Mouse (Mus musculus): ENCODE results near the gene Psmb9.
A peak's percentile ranks its signal among the peaks of the same experiment; 100 is the strongest.

Gene Psmb9

DNA sequence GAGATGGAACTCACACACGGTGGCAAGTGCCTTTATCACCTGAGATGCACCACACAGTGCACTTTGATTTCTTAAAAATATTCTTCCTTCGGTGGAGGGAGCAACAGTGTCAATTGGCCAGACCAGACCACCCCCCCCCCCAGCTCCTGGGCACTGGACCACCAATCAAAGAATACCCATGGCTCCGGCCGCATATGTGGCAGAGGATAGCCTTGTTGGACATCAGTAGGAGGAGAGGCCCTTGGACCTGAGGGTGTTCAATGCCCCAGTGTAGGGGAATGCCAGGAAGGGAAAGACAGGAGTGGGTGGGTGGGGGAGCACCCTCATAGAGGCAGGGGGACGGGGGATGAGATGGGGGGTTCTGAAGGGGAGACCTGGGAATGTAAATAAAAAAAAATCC lies 19.2 kb upstream of the Psmb9 start:
- no peak for DNase-seq (ENCODE audit: extremely low spot score, low spot score)

DNA sequence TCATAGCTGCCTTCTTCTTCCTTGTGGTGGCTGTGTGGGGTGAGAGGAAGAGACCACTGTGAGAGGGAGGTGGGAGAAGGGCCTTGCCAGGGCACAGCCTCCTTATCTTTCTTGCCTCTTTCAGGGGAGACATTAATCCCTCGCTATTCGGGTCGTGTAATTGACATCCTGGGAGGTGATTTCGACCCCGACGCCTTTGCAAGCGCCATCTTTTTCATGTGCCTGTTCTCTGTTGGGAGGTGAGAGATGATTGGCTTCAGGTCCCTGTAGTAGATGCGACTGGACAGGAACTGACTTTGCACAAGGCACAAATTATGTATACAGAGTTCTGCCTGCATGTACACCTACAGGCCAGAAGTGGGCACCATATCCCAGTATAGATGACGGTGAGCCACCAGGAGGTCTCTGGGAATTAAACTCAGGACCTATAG lies 18.2 kb upstream of the Psmb9 start:
- no peak for DNase-seq (ENCODE audit: extremely low spot score, low spot score)

DNA sequence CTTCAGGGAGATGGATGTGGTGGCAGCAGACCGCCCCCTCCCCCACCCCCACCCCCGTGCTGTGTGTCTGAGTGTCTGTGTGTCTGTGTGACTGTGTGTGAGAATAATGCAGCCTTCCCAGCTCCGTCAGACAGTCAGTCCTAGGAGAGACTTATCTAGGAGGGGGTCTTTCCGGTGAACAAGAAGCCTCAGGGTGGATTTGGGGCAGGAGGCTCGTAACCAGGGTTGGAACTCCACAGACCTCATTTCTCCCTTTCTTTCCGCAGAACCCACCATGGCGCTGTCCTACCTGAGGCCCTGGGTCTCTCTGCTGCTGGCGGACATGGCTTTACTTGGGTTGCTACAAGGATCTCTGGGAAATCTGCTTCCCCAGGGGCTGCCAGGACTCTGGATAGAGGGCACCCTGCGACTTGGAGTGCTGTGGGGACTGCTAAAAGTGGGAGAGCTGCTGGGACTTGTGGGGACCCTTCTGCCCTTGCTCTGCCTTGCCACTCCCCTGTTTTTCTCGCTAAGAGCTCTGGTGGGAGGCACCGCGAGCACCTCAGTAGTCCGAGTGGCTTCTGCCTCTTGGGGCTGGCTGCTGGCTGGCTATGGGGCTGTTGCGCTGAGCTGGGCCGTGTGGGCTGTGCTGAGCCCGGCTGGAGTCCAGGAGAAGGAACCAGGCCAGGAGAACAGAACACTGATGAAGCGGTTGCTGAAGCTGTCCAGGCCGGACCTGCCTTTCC lies 17.6 kb upstream of the Psmb9 start:
- DNase-seq (ENCODE audit: extremely low spot score, low spot score): no peak

DNA sequence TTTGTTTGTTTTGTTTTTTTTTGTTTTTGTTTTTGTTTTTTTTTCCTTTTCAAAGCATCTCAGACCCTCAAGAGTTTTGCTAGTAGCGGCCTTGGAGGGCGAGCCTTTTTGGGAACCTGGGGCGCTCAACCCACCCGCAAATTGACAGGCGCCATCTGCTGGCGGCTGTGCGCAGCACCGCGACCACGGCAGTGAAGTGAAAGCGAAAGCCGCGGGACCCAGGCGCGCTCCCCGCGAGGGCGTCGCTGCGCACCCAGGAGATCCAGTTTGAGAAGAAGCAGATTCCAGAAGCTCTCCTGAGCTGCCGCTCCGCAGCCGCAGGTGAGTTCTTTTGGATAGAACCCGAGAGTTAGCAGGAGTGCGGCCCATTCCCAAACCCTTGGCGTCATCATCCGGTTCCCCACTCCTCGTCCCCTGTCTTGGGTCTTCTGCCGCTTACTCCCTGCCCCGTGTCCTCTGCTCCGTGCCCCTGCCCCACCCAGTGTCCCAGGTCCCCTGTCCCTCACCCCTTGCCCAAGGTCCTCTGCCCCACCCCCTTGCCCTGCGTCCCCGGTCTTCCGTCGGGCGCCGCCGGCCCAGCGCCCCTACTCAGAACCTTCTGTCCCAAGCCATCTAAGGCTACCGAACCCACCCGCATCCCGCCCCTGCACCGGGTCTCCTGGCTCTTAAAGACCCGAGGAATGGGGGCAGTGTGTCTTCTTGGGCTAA lies 16.9 kb upstream of the Psmb9 start:
- DNase-seq (ENCODE audit: extremely low spot score, low spot score): peak; percentile 89

DNA sequence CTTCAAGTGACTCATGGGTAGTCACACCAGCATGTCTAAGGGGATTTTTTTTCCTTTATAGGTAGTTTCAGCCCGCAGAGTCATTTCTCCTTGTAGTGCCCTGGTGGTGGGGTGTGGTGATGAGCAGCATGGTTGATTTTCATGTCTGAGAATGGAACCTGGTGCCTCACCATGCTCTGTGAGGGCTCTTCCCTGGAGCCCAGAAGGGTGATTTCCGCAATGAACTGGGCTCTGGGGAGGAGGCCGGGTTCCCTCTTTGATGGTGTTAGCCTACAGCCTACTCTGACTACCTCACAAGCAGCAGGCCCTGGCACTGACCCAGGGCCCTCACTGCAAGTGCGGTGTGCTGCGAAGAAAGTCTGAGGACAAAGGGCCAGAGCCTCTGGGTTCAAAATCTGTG lies 15.9 kb upstream of the Psmb9 start, which contains the start of gene Tap2:
Gene Tap2 (plus strand): TSS at position 84 of the 400 bp plus-strand sequence.
- no peak for DNase-seq (ENCODE audit: extremely low spot score, low spot score)

DNA sequence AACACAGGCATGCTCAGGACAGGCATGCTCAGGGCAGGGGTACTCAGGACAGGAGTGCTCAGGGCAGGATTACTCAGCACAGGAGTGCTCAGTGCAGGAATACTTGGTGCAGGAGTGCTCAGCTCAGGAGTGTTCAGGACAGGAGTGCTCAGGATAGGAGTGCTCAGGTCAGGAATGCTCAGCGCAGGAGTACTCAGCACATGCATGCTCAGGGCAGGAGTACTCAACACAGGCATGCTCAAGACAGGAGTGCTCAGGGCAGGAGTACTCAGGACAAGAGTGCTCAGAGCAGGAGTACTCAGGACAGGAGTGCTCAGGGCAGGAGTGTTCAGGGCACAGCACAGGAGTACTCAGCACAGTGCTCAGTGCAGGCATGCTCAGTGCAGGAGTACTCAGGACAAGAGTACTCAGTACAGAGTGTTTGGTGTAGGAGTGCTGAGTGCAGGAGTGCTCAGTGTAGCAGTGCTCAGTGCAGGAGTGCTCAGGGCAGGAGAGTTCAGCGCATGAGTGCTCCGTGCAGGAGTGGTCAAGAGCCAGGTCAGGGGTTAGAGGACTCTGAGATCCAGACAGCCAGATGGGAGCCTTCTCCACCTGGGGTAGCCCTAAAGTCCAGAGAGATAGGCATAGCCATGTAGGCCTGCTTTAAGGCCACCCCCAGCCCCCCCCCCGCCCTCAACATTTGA lies 15.3 kb upstream of the Psmb9 start:
- DNase-seq (ENCODE audit: extremely low spot score, low spot score): no peak

DNA sequence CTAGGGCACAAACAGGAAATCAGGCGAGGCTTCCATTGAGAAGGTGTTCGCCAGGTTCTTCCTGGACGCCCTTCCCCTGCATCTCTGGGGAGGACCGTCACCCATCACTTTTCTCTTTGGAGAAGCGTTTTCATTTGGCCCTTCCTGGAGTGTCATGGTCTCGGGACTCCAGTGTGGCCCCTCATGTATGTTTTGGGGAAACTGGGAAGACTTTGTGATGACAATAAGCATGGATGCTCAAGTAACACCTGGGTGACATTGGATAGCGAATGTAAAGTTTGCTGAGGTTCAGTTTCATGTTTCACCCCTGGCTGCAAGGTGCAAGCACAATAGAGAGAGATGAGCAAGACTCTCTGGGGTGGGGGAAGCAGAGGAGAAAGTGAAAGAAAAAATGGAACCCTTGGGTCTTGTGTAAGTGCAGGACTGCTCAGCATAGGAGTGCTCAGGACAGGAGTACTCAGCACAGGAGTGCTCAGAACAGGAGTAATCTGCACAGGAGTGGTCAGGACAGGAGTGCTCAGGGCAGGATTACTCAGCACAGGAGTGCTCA lies 14.0 kb upstream of the Psmb9 start:
- no peak for DNase-seq (ENCODE audit: extremely low spot score, low spot score)

DNA sequence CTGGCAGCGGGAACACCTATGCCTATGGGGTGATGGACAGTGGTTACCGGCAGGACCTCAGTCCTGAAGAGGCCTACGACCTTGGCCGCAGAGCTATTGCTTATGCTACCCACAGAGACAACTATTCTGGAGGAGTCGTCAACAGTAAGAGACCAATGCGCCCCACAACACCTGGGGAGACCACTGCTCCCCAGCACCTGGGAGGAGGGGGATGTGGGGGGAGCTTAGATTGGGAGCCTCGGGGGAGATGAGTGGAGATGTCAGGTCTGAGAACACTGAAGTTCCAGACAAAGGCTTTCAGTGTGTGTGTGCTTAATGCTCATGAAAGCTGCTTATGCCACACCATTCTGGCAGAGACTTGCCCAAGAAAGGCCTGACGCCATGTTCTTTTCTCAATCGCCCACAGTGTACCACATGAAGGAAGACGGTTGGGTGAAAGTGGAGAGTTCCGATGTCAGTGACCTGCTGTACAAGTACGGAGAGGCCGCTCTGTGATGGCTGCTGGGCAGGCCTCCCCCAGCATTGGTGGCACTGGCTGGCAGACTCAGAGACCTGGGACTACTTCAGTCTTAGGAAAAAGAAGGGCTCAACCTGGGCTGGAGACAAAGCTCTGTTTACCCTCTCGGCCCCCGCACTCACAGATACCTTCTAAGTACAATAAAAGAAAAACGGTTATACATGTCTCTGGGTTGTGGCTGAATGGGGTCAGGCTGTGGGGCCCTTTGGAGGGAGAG lies 13.4 kb upstream of the Psmb9 start:
- DNase-seq (ENCODE audit: extremely low spot score, low spot score): no peak

DNA sequence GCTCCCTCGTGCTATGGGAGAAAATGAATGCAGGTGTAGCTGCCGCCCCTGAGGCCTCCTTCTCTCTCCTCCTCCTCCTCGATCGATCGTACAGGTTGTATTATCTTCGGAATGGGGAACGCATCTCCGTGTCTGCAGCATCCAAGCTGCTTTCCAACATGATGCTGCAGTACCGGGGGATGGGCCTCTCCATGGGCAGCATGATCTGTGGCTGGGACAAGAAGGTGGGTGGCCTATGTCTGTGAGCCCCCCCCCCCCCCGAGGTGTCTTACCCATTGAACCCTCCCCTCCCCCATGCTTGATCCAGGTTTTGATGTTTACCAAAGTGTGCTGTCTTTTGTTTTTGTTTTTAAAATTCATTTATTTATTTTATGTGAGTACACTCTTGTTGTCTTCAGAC lies 12.5 kb upstream of the Psmb9 start:
- DNase-seq (ENCODE audit: extremely low spot score, low spot score): no peak

DNA sequence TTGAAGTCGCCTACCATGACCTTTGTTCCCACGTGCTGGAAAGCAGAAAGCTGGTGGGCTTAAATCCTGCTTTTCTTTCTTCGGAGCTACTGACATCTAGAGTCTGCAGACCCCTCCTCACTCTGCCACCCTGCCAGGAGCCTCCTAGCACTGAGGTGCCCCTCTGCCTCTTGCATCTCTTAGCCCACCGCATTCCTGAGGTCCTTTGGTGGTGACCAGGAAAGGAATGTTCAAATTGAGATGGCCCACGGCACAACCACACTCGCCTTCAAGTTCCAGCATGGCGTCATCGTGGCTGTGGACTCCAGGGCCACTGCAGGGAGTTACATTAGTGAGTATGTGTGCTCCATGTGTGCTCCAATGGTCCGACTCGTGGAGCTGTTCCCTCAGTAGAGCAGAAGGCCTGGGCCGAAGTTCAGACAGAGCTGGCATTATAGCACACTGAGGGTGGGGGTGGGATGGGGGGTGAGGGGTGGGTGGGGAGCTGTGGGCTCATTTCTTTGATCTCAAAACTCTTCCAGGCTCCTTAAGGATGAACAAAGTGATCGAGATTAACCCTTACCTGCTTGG lies 11.6 kb upstream of the Psmb9 start:
- DNase-seq (ENCODE audit: extremely low spot score, low spot score): no peak

DNA sequence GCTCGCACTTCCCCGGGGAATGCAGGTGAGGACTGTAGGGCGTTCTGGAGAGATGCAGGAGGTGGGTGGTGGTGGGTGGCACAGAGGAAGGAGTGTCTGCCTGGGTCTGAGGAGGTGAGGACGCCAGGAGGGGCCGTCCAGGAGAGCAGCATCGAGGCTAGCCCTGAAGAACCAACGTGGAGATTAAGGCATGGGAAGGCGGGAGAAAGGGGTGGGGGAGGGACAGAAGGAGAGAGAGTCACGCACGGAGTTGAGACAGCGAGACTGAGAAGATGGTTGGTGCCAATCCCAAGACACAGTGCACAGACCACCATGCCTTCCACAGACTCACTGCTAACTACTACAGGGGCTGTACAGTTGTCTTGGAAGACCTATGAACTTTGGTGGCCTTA lies 11.0 kb upstream of the Psmb9 start:
- no peak for DNase-seq (ENCODE audit: extremely low spot score, low spot score)

DNA sequence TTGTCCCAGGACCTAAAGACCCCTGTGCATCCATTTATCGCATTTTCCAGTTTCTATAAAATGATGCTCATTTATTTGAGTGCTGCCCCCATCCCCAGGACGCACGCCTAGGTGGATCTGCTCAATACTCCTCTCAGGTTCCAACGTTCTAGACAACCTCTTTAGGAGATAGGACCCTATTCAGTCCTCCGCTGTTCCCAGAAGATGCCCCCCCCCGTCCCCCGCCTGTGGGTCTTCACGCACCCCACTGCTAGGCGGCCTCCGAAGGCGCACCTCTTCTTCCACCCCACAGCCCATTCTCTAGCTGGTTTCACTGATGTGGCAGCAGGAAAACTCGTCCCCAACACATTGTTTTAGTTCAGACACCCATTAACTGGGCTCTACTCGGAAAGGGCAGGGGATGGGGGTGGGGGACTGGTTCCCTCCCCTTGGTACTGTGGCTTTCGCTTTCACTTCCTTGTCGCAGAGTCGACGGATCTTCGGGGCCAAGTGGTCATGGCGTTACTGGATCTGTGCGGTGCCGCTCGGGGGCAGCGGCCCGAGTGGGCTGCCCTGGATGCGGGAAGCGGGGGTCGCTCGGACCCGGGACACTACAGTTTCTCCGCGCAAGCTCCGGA lies 10.4 kb upstream of the Psmb9 start:
- DNase-seq (ENCODE audit: extremely low spot score, low spot score): no peak

DNA sequence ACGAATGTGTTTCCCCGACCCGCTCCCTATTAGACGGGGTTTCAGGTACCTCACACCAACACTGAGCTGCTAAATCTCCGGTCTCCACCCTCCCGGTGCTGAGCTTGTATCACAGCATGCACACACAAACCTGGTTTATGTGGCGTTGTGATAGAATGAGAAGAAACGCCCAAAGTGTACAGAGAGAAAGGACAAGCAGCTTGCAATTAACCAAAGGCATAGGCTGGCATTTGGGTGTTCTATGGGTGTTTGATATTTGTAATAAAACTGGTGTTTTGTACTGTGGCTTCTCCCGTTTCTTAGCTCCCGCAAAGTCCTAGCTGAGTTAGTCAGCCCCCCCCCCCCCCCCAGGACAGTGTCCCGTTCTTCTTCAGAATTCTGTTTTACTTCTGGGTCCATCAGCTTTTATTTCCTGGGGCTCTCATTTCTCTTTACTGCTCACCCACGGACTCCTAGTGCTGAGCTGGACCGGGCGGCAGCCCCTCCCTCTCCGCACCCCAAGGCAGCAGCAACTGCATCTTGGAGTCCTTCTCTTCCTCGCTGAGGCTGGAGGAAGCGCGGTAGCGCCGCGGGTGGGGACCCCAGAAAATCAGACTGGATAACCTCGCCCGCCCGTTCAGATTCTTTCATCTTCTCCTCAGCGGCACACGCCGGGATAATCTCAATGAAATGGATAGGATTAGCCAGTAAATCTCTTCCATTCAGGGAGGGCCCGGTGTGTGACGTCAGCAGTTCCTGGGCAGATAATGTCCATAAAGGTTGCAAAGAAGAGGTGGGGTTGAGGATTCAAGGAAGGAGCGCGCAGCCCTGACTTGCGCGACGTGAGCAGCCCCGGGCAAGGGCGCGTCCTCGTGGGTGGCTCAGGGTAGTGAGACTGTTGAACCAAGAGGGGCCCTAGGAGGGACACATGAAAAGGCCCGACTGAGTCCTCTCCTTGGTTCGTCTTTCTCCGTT lies 9.7 kb upstream of the Psmb9 start, which contains the start of gene Psmb8:
Gene Psmb8 (plus strand): TSS at position 781 of the 954 bp plus-strand sequence.
- DNase-seq (ENCODE audit: extremely low spot score, low spot score): peak; percentile 80

DNA sequence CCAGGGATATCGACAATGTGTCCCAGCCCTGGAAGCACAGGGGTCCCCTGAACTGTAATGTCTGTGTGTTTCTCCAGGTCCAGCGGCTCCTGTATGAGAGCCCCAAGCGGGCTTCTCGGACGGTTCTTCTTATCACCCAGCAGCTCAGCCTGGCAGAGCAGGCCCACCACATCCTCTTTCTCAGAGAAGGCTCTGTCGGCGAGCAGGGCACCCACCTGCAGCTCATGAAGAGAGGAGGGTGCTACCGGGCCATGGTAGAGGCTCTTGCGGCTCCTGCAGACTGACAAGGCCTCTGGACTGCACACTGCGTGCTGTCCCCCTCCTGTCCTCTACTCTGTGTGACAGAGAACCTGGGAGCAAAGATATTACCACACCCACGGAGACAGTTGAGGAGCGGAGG lies 8.9 kb upstream of the Psmb9 start:
- no peak for DNase-seq (ENCODE audit: extremely low spot score, low spot score)

DNA sequence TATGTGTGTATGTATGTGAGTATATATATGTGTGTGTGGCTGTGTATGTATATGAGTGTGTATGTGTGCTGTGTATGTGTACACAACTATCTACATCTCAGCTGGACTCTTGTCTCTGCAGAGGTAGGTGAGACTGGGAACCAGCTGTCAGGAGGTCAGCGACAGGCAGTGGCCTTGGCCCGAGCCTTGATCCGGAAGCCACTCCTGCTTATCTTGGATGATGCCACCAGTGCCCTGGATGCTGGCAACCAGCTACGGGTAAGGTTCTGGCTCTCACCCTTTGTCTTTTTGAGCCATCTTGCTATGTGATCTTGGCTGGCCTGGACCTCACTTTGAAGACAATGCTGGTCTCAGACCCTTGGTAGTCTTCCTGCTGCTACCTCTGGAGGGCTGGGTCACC lies 7.2 kb upstream of the Psmb9 start:
- no peak for DNase-seq (ENCODE audit: extremely low spot score, low spot score)

DNA sequence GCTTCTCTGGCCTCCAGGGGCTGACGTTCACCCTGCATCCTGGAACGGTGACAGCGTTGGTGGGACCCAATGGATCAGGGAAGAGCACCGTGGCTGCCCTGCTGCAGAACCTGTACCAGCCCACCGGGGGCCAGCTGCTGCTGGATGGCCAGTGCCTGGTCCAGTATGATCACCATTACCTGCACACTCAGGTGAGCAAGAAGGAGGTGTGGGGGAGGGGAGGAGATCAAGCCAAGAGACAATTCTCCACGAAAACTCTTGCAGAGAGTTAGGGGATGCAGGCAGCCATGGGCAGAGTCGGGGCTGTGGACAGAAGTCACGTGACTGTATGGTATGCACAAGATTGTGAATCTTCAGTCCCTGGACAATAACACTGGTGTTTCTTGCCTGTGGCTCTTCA lies 5.9 kb upstream of the Psmb9 start:
- no peak for DNase-seq (ENCODE audit: extremely low spot score, low spot score)

DNA sequence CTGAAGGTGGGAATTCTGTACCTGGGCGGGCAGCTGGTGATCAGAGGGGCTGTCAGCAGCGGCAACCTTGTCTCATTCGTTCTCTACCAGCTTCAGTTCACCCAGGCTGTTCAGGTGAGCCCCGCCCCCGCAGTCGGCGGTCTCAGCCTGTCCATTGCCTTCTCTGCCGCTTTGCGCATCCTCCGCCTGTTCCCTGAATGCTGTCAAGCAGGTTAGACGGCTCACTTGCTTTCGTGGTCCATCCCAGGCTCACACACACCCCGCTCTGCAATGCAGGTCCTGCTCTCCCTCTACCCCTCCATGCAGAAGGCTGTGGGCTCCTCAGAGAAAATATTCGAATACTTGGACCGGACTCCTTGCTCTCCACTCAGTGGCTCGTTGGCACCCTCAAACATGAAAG lies 5.3 kb upstream of the Psmb9 start:
- DNase-seq (ENCODE audit: extremely low spot score, low spot score): no peak

DNA sequence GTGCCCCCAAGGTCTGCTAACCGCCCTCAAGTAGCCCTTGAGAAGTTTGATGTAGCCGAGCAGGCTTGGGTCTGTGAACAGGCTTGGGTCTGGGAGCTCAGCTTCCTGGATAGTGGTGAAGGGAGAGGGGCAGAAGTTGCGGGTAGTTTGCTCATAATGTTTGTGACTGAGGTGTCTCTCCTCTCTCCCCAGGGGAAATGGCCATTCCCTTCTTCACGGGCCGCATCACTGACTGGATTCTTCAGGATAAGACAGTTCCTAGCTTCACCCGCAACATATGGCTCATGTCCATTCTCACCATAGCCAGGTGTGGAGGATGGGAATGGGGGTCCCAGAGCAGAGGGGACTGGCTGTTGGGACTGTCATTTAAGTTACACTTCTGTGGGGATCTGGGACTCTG lies 1.4 kb upstream of the Psmb9 start:
- DNase-seq (ENCODE audit: extremely low spot score, low spot score): no peak

DNA sequence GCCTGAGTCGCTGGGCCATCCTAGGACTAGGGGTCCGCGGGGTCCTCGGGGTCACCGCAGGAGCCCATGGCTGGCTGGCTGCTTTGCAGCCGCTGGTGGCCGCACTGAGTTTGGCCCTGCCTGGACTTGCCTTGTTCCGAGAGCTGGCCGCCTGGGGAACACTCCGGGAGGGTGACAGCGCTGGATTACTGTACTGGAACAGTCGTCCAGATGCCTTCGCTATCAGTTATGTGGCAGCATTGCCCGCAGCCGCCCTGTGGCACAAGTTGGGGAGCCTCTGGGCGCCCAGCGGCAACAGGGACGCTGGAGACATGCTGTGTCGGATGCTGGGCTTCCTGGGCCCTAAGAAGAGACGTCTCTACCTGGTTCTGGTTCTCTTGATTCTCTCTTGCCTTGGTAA lies 446 bp upstream of the Psmb9 start:
- DNase-seq (ENCODE audit: extremely low spot score, low spot score): peak; percentile 29

DNA sequence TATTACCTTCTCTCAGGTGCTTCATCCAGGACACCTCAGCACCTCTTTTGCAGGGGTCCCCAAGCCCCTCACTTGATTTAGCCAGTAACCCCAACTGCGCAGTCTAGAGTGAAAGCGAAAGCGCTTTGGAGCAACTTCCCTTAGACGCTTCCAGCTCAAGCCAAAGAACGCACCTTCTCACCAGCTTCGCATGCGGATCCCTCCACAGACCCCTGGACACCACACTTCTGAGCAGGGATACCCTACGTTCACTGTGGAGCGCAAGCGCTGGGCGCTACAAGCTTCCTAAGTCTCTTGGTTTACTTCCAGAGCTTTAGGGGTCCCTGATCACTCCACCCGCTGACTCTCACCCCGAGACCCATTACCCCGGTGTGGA lies 691 bp downstream of the Psmb9 start:
- no peak for DNase-seq (ENCODE audit: extremely low spot score, low spot score)

All from neural tube, embryonic 10.5 days (tissue).